Mouse (Mus musculus) erythroblast, adult 5-6 weeks (primary cell): ENCODE measurements around the gene Cipc. TPM values are rescaled to one million over a fixed set of nuclear protein-coding genes. Genes with fewer than 3 reads are reported as not detected.

Experiments
- ATAC-seq: replicated peaks from 2 replicates; pipeline ENCODE4 v1.8.0; 2016; ENCODE audit warnings: moderate number of reproducible peaks, mild to moderate bottlenecking, moderate TSS enrichment, inconsistent platforms; ENCODE audit not compliant: poor library complexity, low FRiP score, severe bottlenecking
- total RNA-seq, 2 experiments: library from RNA; stranded (forward) in 1 of 2; stranded (reverse) in 1 of 2; fragments of 150-400 nt in 1 of 2; fragments of 200-764, 138-1000 nt in 1 of 2; gene quantifications; 2 replicates each; pipeline versions ENCODE4 v1.2.3 to v1.2.4; 2015 to 2017; ENCODE audit warnings: low replicate concordance in 2 of 2

The Cipc gene
- total RNA-seq (2015; ENCODE audit: low replicate concordance) = 4.8 and 7.1 TPM in 2 replicates
- total RNA-seq (2017; ENCODE audit: low replicate concordance) = 5.6 and 8.2 TPM in 2 replicates

DNA sequence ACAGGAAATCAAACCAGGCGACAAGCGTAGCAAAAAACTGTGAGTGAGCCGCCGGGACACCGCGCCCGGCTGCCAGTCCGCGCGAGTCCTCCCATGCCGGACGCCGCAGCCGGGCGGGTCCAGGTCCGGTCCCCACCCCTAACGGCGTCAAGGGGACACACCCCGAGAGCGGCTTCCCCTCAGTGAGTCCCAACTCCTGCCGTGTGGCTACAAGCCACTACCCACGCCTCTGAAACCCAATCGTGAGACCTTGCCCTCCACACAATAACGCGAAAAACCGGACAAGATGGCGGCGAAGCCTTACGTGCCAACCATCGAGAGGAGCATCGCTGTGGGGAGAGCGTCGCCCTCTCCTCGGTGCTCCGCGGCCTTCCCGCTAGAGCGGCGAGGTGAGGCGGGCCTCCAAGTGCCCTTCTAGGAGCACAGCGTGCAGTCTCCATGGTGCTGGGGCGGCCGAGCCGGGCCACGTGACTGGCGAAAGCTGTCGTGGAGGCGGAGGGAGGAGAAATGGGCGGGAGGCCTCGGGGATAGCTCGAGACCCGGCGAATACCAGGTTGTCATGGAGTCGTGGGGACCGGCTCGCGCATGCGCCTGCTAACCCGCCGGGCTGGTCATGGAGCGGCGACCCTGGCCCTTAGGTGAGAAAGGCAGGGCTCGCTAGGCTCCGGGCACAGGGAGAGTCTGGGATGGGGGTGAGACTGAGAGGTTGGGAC, at the start of gene Cipc:
Cipc (plus strand) TSS at position 182 of the 713 bp plus-strand sequence.
- peak; percentile 92 for ATAC-seq

DNA sequence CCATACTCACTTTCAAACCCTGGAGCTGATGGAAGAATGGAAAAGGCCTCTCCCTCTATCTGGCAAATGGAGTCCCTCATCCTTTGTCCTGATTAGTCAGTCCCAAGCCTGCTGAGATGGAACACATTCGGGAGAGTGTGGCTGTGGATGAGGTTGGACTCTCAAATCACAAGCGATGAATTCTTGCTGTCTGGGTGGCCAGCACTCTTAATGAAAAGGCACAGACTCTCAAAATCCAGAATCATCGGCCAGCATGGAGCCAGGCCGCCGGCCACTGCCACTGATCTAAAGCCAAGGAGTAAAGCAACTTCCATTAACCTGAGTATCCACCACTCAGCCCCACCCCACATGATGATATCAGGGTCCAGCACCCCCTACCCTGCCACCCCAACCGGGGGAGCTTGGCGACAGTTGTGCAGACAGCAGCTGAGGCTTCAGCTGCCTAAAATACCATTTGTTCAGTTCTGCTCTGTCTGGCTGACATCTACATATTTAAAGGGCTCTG, 49.0 kb upstream of the Cipc start:
- no peak for ATAC-seq

DNA sequence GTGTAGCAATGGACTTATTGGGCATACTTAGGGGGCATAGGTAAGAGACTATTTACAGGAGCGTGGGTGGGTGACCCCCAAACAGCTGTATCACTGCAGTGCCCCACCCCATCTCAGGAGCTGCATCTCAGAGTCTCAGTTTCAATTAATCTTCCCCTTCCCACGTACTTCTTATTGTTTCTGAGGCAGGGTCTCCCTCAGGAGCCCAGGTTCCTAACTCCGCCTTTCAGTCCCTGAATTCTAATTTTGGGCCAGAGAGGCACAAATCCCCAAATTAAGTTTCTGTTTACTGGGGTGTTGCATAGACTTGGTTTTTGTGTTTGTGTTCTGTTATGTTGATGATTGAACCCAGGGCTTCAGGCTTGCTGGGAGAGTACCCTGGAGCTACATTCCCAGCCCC, 48.4 kb upstream of the Cipc start:
- ATAC-seq = no peak

DNA sequence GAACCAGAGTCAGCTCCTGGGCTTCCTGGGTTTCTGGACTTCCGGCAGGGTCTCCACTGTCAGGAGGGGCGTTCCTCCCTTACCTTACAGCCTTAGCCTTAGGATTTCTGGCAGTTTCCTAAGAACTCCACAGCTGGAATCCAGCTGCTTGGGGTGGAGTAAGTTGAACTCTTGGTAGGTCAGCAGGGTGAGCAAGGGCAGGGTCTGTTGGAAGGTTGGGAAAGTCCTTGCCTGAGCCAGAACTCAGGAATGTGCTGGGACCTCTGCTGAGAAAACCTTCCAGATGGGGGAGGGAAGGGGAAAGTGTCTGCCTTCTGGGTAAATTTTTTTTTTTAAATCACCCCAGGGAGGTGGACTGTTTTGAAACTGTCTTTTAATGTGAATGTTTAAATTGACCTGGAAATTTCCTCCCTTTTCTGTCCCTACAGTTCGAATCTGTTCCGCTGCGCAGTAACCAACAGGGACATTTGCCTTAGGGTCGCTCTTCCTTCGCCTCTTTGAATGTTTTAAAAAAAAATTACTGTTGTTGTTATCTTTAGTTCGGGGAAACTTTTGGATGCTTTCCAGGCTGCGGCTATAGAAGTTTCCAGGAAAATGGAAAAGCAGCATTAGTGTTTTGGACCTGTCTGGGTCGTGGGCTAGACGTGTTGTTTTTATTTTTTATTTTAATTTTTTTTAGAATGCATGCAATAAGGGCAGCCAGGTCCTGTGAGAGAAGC, 47.2 kb upstream of the Cipc start:
- no peak for ATAC-seq

DNA sequence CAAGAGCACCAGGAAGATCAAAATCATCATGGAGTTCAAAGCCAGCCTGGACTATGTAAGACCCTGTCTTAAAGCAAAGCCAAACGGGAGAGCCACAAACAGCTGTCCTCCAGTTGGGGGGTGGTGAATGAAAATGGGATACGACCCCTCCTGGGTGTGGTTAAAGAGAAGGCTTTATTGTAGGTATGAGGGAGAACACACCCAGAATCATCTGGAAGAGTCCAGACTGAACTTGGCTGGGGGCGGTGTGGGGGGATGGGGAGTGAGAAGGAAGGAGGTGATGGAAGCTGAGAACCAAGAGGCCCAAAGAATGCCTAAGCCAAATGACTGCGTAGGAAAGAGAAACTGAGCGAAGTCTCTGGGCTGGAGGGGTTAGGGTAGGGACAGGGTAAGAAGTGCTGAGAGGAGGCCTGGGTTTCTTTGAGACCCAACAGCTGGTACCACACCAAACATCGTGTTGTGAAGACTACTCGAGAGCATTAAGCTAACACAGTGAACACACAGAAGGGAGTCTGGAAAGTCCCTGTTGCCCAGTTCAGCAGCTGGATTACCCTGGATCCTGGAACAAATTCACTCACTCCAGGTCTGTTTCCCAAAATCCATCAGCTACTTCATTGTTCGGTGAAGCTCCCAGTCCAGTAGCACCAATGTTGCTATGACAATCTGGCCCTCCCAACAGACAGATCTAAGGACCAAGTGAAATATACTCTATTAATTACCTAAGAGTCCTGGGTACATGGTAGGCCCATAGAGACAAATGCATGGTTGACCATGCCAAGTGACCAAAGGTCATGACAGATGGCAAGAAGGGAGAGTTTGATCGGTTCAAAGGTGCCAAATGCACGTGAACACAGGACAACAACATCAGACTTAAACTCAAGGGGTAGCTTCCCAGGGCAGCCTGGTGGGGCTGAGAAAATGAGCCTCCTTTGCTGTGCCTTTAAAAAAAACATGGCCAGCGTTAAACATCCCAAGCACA, 42.7 kb upstream of the Cipc start:
- no peak for ATAC-seq

DNA sequence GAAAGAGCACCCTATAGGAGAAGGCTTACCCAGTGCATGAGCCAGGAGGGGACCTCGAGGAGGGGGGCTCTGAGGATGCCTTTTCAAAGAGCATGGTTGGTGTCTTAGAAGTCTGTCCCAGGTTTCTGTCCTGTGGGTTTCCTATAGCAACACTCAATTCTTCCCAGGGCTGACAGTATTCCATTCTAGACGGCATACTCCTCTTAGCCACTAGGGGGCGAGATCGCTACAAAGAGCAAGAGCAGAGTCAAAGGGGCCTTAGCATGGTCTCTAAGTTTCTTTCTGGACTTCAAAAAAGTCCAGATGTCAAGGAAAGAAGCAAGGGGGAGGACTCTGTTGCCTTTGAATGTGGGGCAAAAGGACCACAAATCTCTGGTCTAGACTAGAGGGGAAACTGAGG, 41.6 kb upstream of the Cipc start:
- ATAC-seq = peak; percentile 78

DNA sequence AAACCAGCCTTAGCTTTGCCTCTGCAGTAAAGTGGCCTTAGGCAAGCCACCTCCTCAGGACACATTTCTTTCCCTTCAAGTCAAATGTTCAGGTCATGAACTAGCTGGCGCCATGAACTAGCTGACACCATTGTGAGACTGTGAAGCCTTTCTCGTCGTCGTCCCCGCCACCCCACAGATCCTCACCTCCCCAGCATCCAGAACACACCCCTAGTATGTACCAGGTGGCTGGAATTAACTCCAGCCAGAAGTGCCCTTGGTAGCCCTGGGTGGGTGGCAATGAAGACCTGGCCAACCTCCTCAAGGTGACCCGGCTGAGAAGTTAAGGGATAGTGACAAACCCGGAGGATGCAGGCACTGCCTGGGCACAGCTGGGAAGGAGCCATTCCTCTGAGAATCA, 41.0 kb upstream of the Cipc start:
- ATAC-seq = peak; percentile 14; the same call in 1 of the 2 replicates

DNA sequence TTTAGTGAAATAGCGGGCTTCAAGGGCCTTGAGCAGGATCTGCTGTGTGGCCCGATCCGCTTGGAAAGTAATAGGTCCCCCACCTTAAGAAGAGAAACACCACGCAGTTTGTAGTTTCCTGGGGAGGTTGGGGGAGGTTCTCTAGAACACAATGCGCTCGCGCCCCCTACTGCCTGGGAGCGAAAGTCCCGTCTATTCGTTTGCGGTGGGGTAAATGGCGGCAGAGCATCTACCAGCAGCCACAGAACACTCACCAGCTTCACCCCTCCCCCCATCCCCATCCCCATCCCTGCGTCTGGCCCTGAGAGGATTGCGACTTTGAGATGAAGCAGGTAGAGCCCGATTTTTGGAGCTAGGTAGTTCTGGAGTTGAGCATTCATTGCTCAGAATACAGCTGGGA, 40.4 kb upstream of the Cipc start:
- ATAC-seq = peak; percentile 78

DNA sequence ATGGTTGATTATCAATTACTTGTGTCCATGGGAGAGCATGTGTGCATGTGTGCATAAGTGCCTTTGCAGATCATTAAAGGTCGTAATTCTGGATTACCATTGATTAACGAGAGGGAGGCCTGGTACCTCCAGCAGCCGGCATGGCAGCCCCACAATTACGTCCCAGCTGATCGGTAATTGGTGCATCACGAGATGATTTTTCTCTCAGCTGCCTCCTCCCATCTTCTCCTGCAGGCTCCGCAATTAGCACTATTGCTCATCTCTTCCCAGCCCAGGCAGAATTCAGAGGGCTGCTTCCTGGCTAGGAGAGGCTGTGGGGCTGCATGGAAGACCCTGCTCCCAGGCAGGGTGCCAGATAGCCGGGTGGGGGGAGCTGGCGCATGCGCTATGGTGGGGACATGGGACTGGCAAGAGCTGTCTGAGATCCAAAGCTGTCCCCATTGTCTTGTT, 35.3 kb upstream of the Cipc start:
- ATAC-seq = no peak

DNA sequence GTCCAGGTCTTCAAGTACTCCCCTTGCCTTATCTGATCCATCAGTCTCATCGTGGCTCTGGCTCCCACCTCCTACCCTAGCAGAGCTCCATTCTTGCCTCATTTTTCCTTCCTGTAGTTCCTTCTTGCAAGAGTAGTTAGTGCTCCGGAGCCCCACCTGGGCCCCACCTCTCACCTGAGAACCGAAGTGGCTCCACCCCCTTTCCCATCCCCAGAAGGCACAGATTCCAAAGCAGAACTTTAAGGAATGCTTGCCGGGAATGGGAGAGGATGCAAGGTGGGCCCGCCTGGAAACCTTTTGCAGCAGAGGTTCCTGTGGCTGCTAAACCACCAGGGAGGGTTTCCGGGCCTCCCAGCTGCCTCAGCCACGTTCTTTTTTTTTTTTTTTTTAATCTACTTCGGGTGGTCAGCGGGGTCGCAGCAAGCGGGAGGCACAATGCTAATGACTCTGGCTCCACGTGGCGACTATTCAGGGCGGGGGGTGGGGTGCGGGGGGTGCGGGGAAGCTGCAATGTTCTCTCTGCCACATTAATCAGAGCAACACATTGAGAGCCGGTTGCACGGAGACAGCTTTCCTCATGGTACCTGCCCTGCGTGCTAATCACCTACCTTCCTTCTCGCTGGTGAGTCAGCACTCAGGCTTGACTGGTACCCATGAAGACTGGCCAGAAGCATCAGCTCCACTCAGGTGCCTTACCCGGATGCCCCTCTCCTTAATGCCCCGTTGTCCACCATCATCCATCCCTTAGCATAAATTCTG, 34.3 kb upstream of the Cipc start:
- ATAC-seq = no peak

DNA sequence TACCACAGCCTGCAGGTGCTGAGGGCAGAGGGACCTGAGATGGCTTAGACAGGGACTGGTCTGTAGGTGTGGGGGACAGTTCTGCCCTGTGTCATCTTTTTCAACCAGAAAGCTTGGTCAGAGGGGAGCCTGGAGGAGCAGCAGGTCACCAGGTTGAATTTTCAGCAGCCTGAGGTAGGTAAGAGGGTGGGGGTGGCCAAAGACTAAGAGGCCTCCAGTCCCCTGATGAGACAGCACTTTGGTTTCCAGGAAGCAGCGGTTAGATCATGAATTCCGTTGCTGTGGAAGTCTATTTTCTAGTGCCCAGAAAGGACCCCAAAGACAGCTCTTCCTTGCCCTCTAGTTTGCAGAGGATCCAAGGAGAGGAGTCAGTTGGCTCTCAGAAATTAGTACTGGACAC, 32.5 kb upstream of the Cipc start:
- no peak for ATAC-seq

DNA sequence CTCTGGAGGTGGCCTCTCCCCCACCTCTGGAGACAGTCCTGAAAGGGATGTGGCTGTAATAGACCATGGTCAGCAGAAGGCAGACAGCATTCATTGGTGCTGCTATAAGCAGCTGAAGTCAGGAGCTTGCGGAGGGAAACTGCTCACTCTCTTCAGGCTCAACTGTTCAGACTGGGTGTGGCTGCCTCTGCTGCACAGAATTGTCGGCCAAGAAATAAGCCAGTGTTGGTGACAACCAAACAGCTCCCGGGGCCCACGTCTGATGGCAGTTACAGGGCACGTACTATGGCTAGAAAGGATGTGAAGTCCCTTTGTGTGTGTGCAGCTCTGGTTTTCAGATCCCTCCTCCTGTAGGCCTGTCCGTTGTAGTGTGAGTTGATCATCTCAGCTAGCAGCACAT, 32.1 kb upstream of the Cipc start:
- no peak for ATAC-seq

DNA sequence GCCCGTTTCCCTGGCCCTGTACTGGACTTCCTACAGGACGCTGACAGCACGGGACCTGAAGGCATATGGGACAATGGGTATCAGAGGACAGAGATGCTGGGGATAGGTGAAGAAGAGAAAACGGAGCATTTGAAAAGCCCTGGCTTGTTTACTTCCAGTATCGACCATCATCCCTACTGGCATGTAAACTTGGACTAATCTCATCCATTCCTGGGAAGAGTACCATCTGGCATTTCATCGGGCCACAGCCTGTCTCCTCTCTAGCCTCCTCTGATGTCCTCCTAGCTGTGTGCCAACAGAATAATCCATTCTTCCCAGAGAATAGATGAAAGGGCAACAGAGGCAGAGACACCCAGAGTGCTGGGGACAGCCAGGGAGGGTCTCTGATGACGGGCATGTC, 31.2 kb upstream of the Cipc start:
- no peak for ATAC-seq

DNA sequence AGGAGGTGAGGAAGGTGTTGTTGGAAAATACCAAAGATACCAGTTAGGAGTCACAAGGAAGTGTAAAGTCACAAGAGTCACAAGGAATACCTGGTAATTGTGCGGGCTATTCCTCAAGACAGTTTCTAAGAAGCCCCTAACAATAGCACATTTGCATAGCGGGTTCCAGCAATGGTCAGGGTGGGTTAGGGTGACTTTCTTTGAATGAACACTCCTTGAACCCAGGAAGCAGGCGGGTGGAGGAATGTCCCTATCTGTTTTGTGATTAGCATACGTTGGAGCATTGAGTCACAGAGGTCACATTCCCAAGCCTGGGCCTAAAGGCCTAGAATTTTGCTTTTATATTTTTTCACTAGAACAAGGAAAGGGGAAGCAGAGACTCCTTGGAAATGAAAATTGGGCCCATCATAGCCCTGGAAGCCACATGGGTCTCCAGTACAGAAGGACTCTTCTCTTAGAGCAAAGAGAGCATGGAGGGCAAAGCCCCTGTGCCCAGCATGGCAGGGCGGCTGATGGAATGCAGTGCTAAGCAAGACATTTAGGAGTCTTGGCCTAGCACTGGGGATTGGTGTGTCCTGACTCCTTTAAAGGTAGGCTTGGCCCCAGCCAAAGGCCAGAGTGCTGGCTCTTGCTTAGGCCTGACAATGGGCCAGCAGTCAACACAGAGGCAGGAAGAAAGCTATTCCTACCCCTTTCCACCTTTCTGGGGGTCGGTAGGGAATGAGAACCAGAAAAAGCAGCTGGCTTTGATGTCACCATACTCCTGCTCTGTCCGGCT, 29.9 kb upstream of the Cipc start:
- no peak for ATAC-seq

DNA sequence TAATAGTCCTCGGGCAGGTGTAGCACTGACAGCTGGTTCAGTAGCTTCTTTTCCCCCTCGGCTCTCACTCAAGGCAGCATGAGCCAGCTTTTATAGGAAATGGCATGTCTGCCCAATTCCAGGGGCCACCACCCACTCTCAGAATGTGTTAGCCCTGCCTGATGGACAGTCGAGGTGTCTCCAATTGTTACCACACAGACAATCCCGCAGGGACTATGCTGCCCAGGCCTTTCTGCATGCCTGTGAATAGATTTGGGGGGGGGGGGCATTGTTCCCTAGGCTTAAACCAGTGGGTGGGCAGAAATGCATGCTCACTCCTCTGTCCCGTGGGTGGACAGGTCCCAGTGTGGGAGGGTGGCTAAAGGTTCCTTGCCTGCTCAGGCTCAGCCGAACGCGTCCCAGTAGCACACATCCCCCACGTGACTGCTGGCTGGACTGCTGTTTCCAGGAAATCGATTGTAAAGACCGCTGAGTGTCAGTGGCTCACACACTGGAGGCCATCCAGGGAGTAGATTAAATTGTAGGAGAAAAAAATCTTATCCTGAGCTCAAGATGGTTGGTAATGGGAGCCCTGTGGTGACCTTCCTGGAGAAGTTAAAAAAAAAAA, 28.4 kb upstream of the Cipc start:
- no peak for ATAC-seq

DNA sequence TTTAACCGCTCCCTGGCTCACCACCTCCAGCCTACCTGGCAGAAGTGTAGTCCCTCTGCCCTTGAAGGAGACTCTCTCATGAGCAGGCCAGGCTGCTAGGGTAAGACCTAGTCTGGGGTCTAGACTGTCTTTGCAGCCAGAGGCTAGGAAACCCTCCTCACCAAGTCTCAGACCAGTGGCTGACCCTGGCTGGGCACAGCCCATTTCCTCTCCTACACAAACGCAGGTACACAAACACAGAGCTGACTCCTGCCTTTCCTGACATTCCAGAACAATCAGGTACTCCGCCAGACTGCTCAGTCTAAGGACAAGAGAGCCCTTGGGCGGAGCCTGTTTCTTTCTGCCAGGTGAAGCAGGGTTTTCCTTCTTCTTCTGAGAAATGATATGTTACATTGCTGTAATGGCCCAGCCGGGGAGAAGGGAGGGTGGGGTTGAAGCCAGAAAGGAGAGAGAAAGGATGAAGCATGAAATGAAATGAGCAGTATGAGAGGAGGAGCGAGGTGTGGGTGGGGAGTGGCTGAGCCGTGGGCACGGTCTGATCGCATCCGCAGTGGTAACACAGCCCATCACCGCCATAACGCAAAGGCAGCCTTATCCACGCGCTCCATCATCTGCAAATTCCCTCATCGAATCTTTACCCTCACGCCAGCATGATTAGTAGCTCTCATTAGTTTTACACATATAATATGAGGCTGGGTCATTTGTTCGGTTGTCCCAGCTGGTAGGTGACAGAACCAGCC, 27.7 kb upstream of the Cipc start:
- ATAC-seq = no peak

DNA sequence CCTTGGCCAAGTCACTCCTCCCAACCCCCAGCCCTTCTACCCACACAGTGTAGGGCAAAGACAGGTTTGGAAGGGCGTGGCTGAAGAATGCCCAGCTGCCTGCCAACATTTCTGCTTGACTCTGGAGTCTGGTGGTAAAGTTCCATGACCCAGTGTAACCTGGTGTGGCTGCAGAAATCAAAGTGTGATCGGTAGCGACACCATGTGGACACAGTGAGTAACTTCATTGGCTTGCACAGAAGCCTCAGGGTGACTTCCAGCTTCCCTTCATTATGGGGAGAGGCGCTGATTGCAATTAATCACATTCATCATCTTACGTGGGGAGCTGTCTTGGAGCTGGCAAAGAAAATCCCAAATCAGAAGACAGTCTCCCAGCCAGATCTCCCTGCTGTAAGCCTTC, 23.0 kb upstream of the Cipc start:
- peak; percentile 85 for ATAC-seq
